Mouse (Mus musculus) small intestine, adult 2 months (tissue): ENCODE data around the gene BC051665.

Experiments used
- CTCF ChIP-seq: fragments of 200-500 bp; IDR thresholded peaks from 2 replicates; pipeline ENCODE4 v1.5.1; 2012; ENCODE audit warnings: low read depth, mild to moderate bottlenecking, control low read depth, inconsistent platforms, low read length, moderate library complexity, mixed read lengths; ENCODE audit not compliant: insufficient replicate concordance, insufficient read length; ENCODE audit errors: extremely low read depth
- POLR2A ChIP-seq: fragments of 200-500 bp; IDR thresholded peaks from 2 replicates; pipeline ENCODE4 v1.6.1; 2012; ENCODE audit warnings: low read depth, mild to moderate bottlenecking, control low read depth, inconsistent platforms, low read length, moderate library complexity

- TF ChIP-seq CTCF (no peak), POLR2A (no peak)
These were observed 27.6 kb upstream of the BC051665 start for GRCm38 (mm10) chr13:60813722-60814121.
